Mouse (Mus musculus): Measurements from ENCODE around the gene Sfi1. TPM values are rescaled to one million over a fixed set of nuclear protein-coding genes. Genes with fewer than 3 reads are reported as not detected.
"Not testable (repeated sequence)": the region's sequence is repeated elsewhere in the genome, so short reads cannot be mapped to it uniquely, and the experiment has no call there.

The Sfi1 gene
- polyA plus RNA-seq, 1 experiment = 34.7 TPM

DNA sequence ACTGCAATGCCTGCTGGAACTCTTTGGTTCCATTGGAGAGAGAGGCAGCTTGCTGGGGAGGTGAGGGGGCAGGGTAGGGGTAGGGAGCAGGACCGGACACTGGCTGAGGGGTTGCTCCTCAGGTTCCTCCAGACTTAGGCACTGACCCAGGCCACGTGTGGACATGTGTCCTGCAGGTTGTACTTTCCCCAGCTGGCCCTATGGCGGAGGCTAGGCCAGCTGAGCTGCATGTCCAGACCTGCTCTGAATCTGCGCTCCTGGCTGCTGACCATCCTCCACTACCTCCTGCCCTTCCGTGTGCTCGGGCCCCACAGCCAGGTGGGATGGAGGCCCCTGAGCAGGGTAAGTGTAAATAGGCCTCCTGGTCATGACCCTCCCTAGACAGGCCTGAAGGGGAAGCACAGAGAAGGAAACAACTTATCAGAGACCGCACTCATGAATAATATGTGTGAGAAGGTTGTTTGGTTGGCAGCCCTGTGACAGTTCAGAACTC lies 65.9 kb downstream of the Sfi1 start:
- H3K27ac ChIP-seq (ENCODE audit: insufficient read depth, low read length) = 0 out of 2 replicates have a peak overlapping the region, but pooled peaks have one; percentile 17
- H3K4me1 ChIP-seq (ENCODE audit: control insufficient read depth, insufficient read depth, low read length); H3K4me3 ChIP-seq (ENCODE audit: insufficient read depth, low read length): not testable (repeated sequence)

GRCm38 (mm10) chr11:3126478-3127302 lies 66.6 kb downstream of the Sfi1 start:
- H3K4me1 ChIP-seq (ENCODE audit: control insufficient read depth, insufficient read depth, low read length); H3K4me3 ChIP-seq (ENCODE audit: insufficient read depth, low read length): not testable (repeated sequence)
- peak overlapping the region; percentile 61; the same call in 1 of the 2 replicates for H3K27ac ChIP-seq (ENCODE audit: insufficient read depth, low read length)

DNA sequence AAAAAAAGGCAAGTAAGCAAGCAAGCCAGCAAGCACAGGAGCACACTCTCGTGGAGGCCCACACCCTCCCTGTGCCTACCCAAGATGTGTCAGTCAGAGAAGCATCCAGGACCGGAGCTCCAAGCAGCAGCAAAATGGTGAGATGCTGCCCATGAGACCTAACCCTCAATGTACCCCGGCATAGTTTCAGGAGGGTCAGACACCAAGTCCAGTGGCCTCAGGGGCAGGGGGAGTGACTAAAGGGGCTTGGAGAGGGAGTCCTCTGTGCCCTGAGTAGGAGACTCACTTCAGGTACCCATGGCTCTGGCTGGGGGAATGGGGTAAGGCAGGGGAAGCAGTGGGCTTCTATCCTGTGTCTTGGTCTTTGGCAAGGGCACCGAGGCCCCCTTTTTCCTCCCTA lies 67.3 kb downstream of the Sfi1 start:
- H3K27ac ChIP-seq (ENCODE audit: insufficient read depth, low read length); H3K4me1 ChIP-seq (ENCODE audit: control insufficient read depth, insufficient read depth, low read length); H3K4me3 ChIP-seq (ENCODE audit: insufficient read depth, low read length): not testable (repeated sequence)

DNA sequence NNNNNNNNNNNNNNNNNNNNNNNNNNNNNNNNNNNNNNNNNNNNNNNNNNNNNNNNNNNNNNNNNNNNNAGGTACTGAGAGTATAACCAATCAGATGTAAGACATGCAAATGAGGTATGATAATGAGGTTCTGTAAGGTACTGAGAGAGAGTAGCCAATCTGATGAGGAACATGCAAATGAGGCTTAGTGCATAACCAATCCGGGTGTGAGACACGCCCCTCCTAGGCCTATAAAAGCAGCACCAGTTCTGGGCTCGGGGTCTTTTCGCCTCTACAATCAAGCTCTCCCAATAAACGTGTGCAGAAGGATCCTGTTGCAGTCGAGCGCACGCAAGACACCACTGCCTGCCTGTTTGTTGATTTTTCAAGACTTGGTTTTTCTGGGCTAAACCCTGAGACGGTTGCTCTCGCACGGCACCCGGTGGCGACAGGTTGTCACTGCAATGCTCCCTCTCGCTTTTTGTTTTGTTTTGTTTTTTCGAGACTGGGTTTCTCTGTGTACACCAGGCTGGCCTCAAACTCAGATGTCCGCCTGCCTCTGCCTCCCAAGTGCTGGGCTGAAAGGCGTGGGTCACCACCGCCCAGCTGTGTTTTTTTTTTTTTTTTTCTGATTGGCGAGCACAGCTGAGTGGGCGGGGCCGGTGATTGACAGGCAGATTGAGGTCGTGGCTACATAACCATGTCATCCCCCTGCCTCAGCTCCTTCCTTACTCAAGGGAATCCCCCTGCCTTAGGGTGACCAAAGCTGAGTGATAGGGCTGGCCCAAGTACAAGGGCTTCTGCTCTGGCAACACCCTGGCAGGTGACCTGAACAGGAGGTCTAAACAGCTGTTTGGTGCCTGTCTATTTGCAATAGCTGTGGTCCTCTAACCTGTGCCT lies 68.1 kb downstream of the Sfi1 start:
- H3K4me3 ChIP-seq (ENCODE audit: insufficient read depth, low read length); H3K4me1 ChIP-seq (ENCODE audit: control insufficient read depth, insufficient read depth, low read length); H3K27ac ChIP-seq (ENCODE audit: insufficient read depth, low read length): not testable (repeated sequence)

DNA sequence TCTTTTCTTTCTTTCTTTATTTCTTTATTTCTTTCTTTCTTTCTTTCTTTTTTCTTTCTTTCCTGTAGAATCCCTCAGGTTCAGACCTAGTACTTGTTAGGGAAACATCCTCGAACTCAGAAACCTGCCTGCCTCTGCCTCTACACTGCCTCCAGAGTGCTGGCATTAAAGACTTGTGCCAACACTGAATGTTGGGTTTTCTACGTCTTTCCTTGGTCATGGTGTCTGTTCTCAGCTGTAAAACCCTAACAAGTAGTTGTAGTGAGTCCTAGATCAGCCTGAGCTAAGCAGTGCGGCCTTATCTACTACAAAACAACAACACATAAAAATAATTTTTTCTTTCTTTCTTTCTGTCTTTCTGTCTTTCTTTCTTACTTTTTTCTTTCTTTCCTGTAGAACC lies 78.9 kb downstream of the Sfi1 start:
- H3K4me1 ChIP-seq (ENCODE audit: control insufficient read depth, insufficient read depth, low read length) = no peaks in the 10 kb centered on the region
- TF ChIP-seq CTCF (IDR thresholded peaks at IDR 0.05; ENCODE audit: extremely low read depth, insufficient read depth, low read length) (no peak), POLR2A (IDR thresholded peaks at IDR 0.05; ENCODE audit: extremely low read depth, insufficient read depth, low read length) (no peak)
- H3K4me3 ChIP-seq (ENCODE audit: insufficient read depth, low read length) = no peak overlapping the region
- no peak overlapping the region for H3K27ac ChIP-seq (ENCODE audit: insufficient read depth, low read length)

- Histone ChIP-seq H3K27ac (ENCODE audit: insufficient read depth, low read length) (no peak overlapping the region), H3K4me3 (ENCODE audit: insufficient read depth, low read length) (no peak overlapping the region), H3K4me1 (ENCODE audit: control insufficient read depth, insufficient read depth, low read length) (no peaks in the 10 kb centered on the region)
- TF ChIP-seq POLR2A (IDR thresholded peaks at IDR 0.05; ENCODE audit: extremely low read depth, insufficient read depth, low read length) (no peak), CTCF (IDR thresholded peaks at IDR 0.05; ENCODE audit: extremely low read depth, insufficient read depth, low read length) (no peak)
Measured at GRCm38 (mm10) chr11:3106154-3106553, 87.1 kb downstream of the Sfi1 start.

- Histone ChIP-seq H3K4me1 (ENCODE audit: control insufficient read depth, insufficient read depth, low read length) (no peaks in the 10 kb centered on the region), H3K4me3 (ENCODE audit: insufficient read depth, low read length) (no peak overlapping the region)
- TF ChIP-seq POLR2A (IDR thresholded peaks at IDR 0.05; ENCODE audit: extremely low read depth, insufficient read depth, low read length) = no peak
- no peak for TF ChIP-seq CTCF (IDR thresholded peaks at IDR 0.05; ENCODE audit: extremely low read depth, insufficient read depth, low read length)
Measured at GRCm38 (mm10) chr11:3105261-3105731, 88.0 kb downstream of the Sfi1 start.

GRCm38 (mm10) chr11:3104501-3105260 lies 88.6 kb downstream of the Sfi1 start:
- not testable (repeated sequence) for H3K4me1 ChIP-seq (ENCODE audit: control insufficient read depth, insufficient read depth, low read length); H3K4me3 ChIP-seq (ENCODE audit: insufficient read depth, low read length); H3K27ac ChIP-seq (ENCODE audit: insufficient read depth, low read length)

More at GRCm38 (mm10) chr11:3105261-3105731, 88.0 kb downstream of the Sfi1 start:
- no peak overlapping the region for H3K27ac ChIP-seq (ENCODE audit: insufficient read depth, low read length)

DNA sequence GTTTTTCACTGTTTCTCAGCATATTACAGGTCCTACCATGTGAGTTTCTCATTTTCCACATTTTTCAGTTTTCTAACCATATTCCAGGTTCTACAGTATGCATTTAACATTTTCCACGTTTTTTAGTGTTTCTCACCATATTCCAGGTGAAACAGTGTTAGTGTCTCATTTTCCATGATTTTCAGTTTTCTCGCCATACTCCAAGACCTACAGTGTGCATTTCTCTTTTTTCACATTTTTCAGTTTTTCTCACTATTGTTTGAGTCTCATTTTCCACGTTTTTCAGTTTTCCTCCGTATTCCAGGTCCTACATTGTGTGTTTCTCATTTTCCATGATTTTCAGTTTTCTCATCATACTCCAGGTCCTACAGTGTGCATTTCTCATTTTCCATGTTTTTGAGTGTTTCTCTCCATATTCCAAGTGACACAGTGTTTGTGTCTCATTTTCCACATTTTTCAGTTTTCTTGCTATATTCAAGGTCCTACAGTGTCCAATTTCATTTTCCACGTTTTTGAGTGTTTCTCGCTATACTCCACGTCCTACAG lies 89.6 kb downstream of the Sfi1 start:
- Histone ChIP-seq H3K4me3 (ENCODE audit: insufficient read depth, low read length) (no peak overlapping the region), H3K4me1 (ENCODE audit: control insufficient read depth, insufficient read depth, low read length) (no peaks in the 10 kb centered on the region), H3K27ac (ENCODE audit: insufficient read depth, low read length) (no peak overlapping the region)
- TF ChIP-seq CTCF (IDR thresholded peaks at IDR 0.05; ENCODE audit: extremely low read depth, insufficient read depth, low read length) (no peak), POLR2A (IDR thresholded peaks at IDR 0.05; ENCODE audit: extremely low read depth, insufficient read depth, low read length) (no peak)

DNA sequence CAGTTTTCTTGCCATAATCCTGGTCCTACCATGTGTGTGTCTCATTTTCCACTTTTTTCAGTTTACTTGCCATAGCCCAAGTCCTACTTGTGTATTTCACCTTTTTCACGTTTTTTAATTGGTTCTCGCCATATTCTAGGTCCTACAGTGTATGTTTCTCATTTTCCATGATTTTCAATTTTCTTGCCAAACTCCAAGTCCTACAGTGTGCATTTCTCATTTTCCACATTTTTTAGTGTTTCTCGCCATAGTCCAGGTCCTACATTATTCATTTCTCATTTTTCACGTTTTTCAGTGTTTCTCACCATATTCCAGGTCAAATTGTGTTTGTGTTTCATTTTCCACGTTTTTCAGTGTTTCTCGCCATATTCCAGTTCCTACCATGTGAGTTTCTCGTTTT lies 90.6 kb downstream of the Sfi1 start:
- not testable (repeated sequence) for H3K27ac ChIP-seq (ENCODE audit: insufficient read depth, low read length); H3K4me3 ChIP-seq (ENCODE audit: insufficient read depth, low read length); H3K4me1 ChIP-seq (ENCODE audit: control insufficient read depth, insufficient read depth, low read length)

Data from cortical plate, adult 2 months (tissue).